Mouse (Mus musculus): ENCODE results near the gene Gm43518. TPM values are rescaled to one million over a fixed set of nuclear protein-coding genes. Genes with fewer than 3 reads are reported as not detected.

Gm43518 gene
- total and polyA plus RNA-seq, 3 experiments: 0.47 TPM; not detected in 2

- Histone ChIP-seq H3K4me3 (no peak overlapping the region), H3K9ac (ENCODE audit: low read depth, low read length) (no peak overlapping the region), H3K79me2 (replicated peaks; ENCODE audit: control insufficient read depth, insufficient read depth, low read length) (peaks cover under 1% of the 10 kb centered on the region; the same call in 1 of the 2 replicates), H3K27ac (no peak overlapping the region), H3K27me3 (ENCODE audit: control insufficient read depth, insufficient read depth, low read length) (no peaks in the 10 kb centered on the region), H3K4me1 (ENCODE audit: control insufficient read depth, insufficient read depth, low read length) (peaks cover 2% of the 10 kb centered on the region), H3K36me3 (ENCODE audit: control insufficient read depth, insufficient read depth, low read length) (peaks cover 2% of the 10 kb centered on the region)
- intact Hi-C loops (cut with DNase I): no loop called here
- 78% methylated on average over 3 of the region's 3 CpGs for WGBS
- TF ChIP-seq CTCF (IDR thresholded peaks at IDR 0.05) (no peak), EP300 (IDR thresholded peaks at IDR 0.05; ENCODE audit: insufficient read depth, low read depth, low read length) (no peak), POLR2A (IDR thresholded peaks at IDR 0.05; ENCODE audit: insufficient read depth, low read depth, low read length) (no peak)
- DNase-seq: no peak
Observed at GRCm38 (mm10) chr5:123914852-123915251, 12.4 kb upstream of the Gm43518 start.

DNA sequence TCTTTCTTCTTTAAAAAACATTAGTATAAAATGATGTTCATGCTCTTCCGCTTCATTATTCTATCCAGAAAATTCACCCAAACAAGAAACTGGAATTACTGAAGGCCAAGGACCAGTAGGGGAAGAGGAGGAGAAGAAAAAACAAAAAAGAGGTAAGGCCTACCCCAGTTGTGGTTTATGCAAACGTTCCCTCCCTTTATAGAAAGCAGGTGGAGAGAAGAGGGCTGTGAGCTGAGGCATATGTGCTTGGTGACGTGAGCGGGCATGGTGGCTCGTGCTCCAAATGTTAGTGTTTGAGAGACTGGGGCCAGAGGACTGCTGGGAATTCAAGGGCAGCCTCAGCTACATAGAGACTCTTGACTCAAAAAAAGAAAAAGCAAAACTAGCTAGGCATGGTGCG, 5.1 kb upstream of the Gm43518 start:
- H3K27ac ChIP-seq: no peak overlapping the region
- 89% methylated on average over 6 of the region's 6 CpGs for WGBS
- H3K4me3 ChIP-seq: no peak overlapping the region
- TF ChIP-seq CTCF (IDR thresholded peaks at IDR 0.05) (no peak), EP300 (IDR thresholded peaks at IDR 0.05; ENCODE audit: insufficient read depth, low read depth, low read length) (no peak), POLR2A (IDR thresholded peaks at IDR 0.05; ENCODE audit: insufficient read depth, low read depth, low read length) (no peak)
- DNase-seq: no peak
- intact Hi-C loops (cut with DNase I): no loop called here
- H3K4me1 ChIP-seq (ENCODE audit: control insufficient read depth, insufficient read depth, low read length): no peaks in the 10 kb centered on the region
- no peaks in the 10 kb centered on the region for H3K79me2 ChIP-seq (replicated peaks; ENCODE audit: control insufficient read depth, insufficient read depth, low read length)
- no peaks in the 10 kb centered on the region for H3K36me3 ChIP-seq (ENCODE audit: control insufficient read depth, insufficient read depth, low read length)
- no peak overlapping the region for H3K9ac ChIP-seq (ENCODE audit: low read depth, low read length)
- no peaks in the 10 kb centered on the region for H3K27me3 ChIP-seq (ENCODE audit: control insufficient read depth, insufficient read depth, low read length)

- peak; percentile 43; the same call in 1 of the 2 replicates for TF ChIP-seq EP300 (IDR thresholded peaks at IDR 0.05; ENCODE audit: insufficient read depth, low read depth, low read length)
- peak; percentile 98 for TF ChIP-seq POLR2A (IDR thresholded peaks at IDR 0.05; ENCODE audit: insufficient read depth, low read depth, low read length)
- TF ChIP-seq CTCF (IDR thresholded peaks at IDR 0.05): no peak
- intact Hi-C loops (cut with DNase I): no loop called here
- no peaks in the 10 kb centered on the region for H3K79me2 ChIP-seq (replicated peaks; ENCODE audit: control insufficient read depth, insufficient read depth, low read length)
- H3K27ac ChIP-seq: peak within 1 kb of the TSS; percentile 98
- H3K4me3 ChIP-seq: peak within 1 kb of the TSS; percentile 96
- no peaks in the 10 kb centered on the region; the same call in 1 of the 2 replicates for H3K36me3 ChIP-seq (ENCODE audit: control insufficient read depth, insufficient read depth, low read length)
- H3K27me3 ChIP-seq (ENCODE audit: control insufficient read depth, insufficient read depth, low read length): no peaks in the 10 kb centered on the region
- H3K9ac ChIP-seq (ENCODE audit: low read depth, low read length): peak within 1 kb of the TSS; percentile 97
- DNase-seq: peak; percentile 93 to 95
- WGBS: under 1% methylated on average over 56 of the region's 56 CpGs
- H3K4me1 ChIP-seq (ENCODE audit: control insufficient read depth, insufficient read depth, low read length): peaks cover 2% of the 10 kb centered on the region
Observed at GRCm38 (mm10) chr5:123930508-123930989, 3.3 kb downstream of the Gm43518 start, which contains the start of gene Ccdc62. Ccdc62 (plus strand) TSS chr5:123930679.

- Histone ChIP-seq H3K79me2 (replicated peaks; ENCODE audit: control insufficient read depth, insufficient read depth, low read length) (no peaks in the 10 kb centered on the region), H3K36me3 (ENCODE audit: control insufficient read depth, insufficient read depth, low read length) (no peaks in the 10 kb centered on the region; the same call in 1 of the 2 replicates), H3K4me1 (ENCODE audit: control insufficient read depth, insufficient read depth, low read length) (peaks cover 2% of the 10 kb centered on the region), H3K4me3 (peak overlapping the region; percentile 96), H3K27ac (peak overlapping the region; percentile 98), H3K9ac (ENCODE audit: low read depth, low read length) (peak overlapping the region; percentile 97), H3K27me3 (ENCODE audit: control insufficient read depth, insufficient read depth, low read length) (no peaks in the 10 kb centered on the region)
- no peak for TF ChIP-seq CTCF (IDR thresholded peaks at IDR 0.05)
- no peak for TF ChIP-seq EP300 (IDR thresholded peaks at IDR 0.05; ENCODE audit: insufficient read depth, low read depth, low read length)
- TF ChIP-seq POLR2A (IDR thresholded peaks at IDR 0.05; ENCODE audit: insufficient read depth, low read depth, low read length): no peak
- intact Hi-C loops (cut with DNase I): no loop called here
- DNase-seq: no peak
- WGBS: 44% methylated on average over 13 of the region's 13 CpGs
Observed at GRCm38 (mm10) chr5:123931131-123931530, 3.9 kb downstream of the Gm43518 start.

DNA sequence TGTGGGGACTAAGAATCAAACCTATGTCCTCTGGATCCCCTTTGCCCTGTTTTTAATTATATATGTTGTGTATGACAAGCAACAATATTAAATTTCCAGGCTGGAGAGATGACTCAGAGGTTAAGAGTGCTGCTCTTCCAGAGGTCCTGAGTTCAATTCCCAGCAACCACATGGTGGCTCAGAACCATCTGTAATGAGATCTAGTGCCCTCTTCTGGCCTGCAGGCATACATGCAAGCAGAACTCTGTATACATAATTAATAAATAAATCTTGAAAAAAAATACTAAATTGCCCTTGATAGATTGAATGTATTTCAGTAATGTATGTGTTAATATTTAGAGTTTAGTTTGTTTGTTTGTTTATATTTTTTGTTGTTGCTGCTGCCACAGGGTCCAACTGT, 5.7 kb downstream of the Gm43518 start:
- no peak overlapping the region for H3K4me3 ChIP-seq
- intact Hi-C loops (cut with DNase I): no loop called here
- H3K79me2 ChIP-seq (replicated peaks; ENCODE audit: control insufficient read depth, insufficient read depth, low read length): no peaks in the 10 kb centered on the region
- no peak for DNase-seq
- TF ChIP-seq CTCF (IDR thresholded peaks at IDR 0.05): peak; percentile 50
- no peak for TF ChIP-seq POLR2A (IDR thresholded peaks at IDR 0.05; ENCODE audit: insufficient read depth, low read depth, low read length)
- H3K27me3 ChIP-seq (ENCODE audit: control insufficient read depth, insufficient read depth, low read length): no peaks in the 10 kb centered on the region
- H3K27ac ChIP-seq: no peak overlapping the region
- H3K9ac ChIP-seq (ENCODE audit: low read depth, low read length): no peak overlapping the region
- H3K36me3 ChIP-seq (ENCODE audit: control insufficient read depth, insufficient read depth, low read length): no peaks in the 10 kb centered on the region; the same call in 1 of the 2 replicates
- peaks cover 2% of the 10 kb centered on the region for H3K4me1 ChIP-seq (ENCODE audit: control insufficient read depth, insufficient read depth, low read length)

DNA sequence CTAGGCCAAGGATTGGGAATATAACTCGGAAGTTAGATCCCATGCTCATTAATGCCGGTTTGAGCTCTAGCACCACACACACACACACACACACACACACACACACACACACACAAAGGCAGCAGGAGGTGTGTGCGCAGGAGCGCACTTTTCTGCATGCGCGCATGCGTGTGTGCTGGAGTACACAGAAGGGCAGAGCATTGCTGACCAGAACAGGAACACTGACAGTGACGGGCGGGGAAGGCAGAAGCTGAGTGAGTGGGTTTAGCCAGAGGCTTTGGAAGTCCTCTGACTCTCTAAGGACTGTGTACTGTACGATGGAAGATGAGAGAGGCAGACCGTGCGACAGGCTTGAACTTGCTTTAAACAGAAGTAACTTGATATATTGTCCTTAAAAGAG, 6.3 kb downstream of the Gm43518 start:
- H3K4me3 ChIP-seq: no peak overlapping the region
- no peak overlapping the region for H3K27ac ChIP-seq
- no peaks in the 10 kb centered on the region for H3K27me3 ChIP-seq (ENCODE audit: control insufficient read depth, insufficient read depth, low read length)
- H3K79me2 ChIP-seq (replicated peaks; ENCODE audit: control insufficient read depth, insufficient read depth, low read length): no peaks in the 10 kb centered on the region
- no peak for DNase-seq
- H3K9ac ChIP-seq (ENCODE audit: low read depth, low read length): no peak overlapping the region
- 90% methylated on average over 12 of the region's 12 CpGs for WGBS
- H3K36me3 ChIP-seq (ENCODE audit: control insufficient read depth, insufficient read depth, low read length): no peaks in the 10 kb centered on the region
- H3K4me1 ChIP-seq (ENCODE audit: control insufficient read depth, insufficient read depth, low read length): peaks cover 2% of the 10 kb centered on the region
- TF ChIP-seq CTCF (IDR thresholded peaks at IDR 0.05) (no peak), EP300 (IDR thresholded peaks at IDR 0.05; ENCODE audit: insufficient read depth, low read depth, low read length) (no peak), POLR2A (IDR thresholded peaks at IDR 0.05; ENCODE audit: insufficient read depth, low read depth, low read length) (no peak)
- intact Hi-C loops (cut with DNase I): no loop called here

All from heart, adult 2 months (tissue).